Mouse (Mus musculus) embryonic fibroblast, embryonic 13.5 days (primary cell): ENCODE results near the gene Blnk.

Experiments used
- CTCF ChIP-seq: IDR thresholded peaks from 2 replicates; pipeline ENCODE4 v1.5.1; 2011; ENCODE audit warnings: mild to moderate bottlenecking, control low read depth, low read length, moderate library complexity, borderline replicate concordance; ENCODE audit not compliant: insufficient read depth
- POLR2A ChIP-seq: IDR thresholded peaks from 2 replicates; pipeline ENCODE4 v1.6.1; 2011; ENCODE audit warnings: low read depth, mild to moderate bottlenecking, control low read depth, low read length, moderate library complexity

- no peak for TF ChIP-seq POLR2A
- TF ChIP-seq CTCF = no peak
Measured at GRCm38 (mm10) chr19:40888887-40889286, 105.4 kb downstream of the Blnk start.
